Mouse (Mus musculus): ENCODE results near the gene Steap3. TPM values are rescaled to one million over a fixed set of nuclear protein-coding genes. Genes with fewer than 3 reads are reported as not detected.

Gene Steap3
- polyA plus RNA-seq, 1 experiment from 2014 or later: 3.6 TPM

DNA sequence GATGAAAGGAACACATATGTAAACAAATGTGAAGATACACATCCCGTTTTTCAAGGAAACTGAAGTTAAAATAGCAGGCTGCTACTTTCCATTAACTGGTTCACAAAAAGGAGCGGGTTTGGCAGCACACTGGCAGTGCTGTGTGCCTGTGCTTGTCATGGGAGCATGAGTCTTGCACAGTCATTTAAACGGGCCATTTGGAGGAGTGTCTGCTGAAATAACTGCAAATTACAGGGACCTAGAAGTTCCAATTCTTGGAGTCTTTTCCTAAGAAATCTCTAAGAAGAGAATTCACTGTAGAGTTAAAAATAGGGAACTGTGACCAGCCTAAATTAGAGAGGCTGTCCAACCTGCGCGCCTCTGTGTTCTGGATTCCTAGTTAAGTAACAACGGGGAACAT, 81.6 kb downstream of the Steap3 start:
- H3K4me1 ChIP-seq (replicated peaks): no peaks in the 10 kb centered on the region
- no peak overlapping the region for H3K4me3 ChIP-seq
- H3K27ac ChIP-seq: no peak overlapping the region
- DNase-seq (ENCODE audit: low spot score): no peak
- H3K36me3 ChIP-seq: no peaks in the 10 kb centered on the region
- no peaks in the 10 kb centered on the region for H3K9me3 ChIP-seq
- H3K27me3 ChIP-seq (ENCODE audit: insufficient read depth, poor library complexity, severe bottlenecking): no peaks in the 10 kb centered on the region
- 93% methylated on average over 6 of the region's 6 CpGs for WGBS

DNA sequence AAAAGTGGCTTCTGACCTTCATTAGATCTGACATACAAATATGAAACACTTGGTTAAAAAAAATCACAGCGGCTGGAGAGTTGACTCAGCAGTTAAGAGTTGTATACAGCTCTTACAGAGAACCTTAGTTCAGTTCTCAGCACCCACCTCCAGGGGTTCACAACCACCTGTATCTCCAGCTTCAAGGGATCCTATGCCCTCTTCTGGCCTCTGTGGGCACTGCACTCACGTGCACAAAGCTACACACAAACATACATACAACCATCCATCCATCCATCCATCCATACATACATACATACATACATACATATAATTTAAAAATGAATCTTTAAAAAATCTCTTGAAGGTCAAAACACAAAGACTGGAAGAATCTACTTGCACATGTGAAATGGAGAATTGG, 82.2 kb downstream of the Steap3 start:
- WGBS: 87% methylated on average over 2 of the region's 2 CpGs
- no peak for DNase-seq (ENCODE audit: low spot score)
- no peak overlapping the region for H3K27ac ChIP-seq
- no peaks in the 10 kb centered on the region for H3K36me3 ChIP-seq
- no peak overlapping the region for H3K4me3 ChIP-seq
- H3K4me1 ChIP-seq (replicated peaks): no peaks in the 10 kb centered on the region
- no peaks in the 10 kb centered on the region for H3K9me3 ChIP-seq
- no peaks in the 10 kb centered on the region for H3K27me3 ChIP-seq (ENCODE audit: insufficient read depth, poor library complexity, severe bottlenecking)

DNA sequence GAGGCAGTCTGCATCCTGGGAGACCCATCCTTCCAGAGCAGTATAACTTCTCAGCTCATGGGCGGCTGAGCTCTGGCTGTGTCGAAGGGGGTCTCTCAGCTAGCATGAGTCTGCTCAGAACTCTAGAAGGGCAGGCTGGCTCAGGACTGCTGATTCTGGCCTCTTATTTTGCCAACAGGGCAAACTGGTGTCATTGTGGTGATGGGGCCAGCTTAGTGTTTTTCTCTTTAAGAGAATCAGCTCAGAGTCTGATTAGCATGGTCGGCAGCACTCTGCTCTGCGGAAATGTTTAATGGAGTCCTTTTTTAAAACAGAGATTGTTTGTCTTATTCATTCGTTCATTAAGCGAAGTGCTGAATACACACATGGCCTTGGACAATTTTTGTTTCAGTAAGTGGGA, 83.3 kb downstream of the Steap3 start:
- no peak for DNase-seq (ENCODE audit: low spot score)
- H3K4me3 ChIP-seq: no peak overlapping the region
- WGBS: 91% methylated on average over 6 of the region's 6 CpGs
- H3K4me1 ChIP-seq (replicated peaks): no peaks in the 10 kb centered on the region
- H3K27me3 ChIP-seq (ENCODE audit: insufficient read depth, poor library complexity, severe bottlenecking): no peaks in the 10 kb centered on the region
- H3K36me3 ChIP-seq: no peaks in the 10 kb centered on the region
- H3K27ac ChIP-seq: no peak overlapping the region
- H3K9me3 ChIP-seq: no peaks in the 10 kb centered on the region

DNA sequence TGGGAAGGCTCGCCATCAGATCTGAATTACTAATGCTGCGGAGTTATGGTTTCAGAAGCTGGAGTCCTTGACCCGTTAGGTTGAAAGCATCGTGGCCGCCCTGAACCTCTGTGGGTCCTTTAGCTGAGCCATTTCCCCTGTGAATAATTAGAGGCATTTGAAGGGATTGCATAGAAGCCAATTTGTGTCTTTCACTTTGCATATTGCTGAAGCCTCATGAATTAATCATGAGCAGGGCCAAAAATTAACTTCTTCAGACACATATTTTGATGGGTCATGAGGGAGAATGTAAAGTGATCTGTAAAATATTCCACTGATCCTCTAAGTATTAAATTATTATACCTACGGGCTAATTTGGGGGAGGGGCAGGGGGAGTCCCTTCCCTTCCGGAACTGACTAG, 85.4 kb downstream of the Steap3 start:
- DNase-seq (ENCODE audit: low spot score): no peak
- Histone ChIP-seq H3K9me3 (no peaks in the 10 kb centered on the region), H3K4me1 (replicated peaks) (no peaks in the 10 kb centered on the region), H3K36me3 (no peaks in the 10 kb centered on the region), H3K27ac (no peak overlapping the region), H3K27me3 (ENCODE audit: insufficient read depth, poor library complexity, severe bottlenecking) (no peaks in the 10 kb centered on the region), H3K4me3 (no peak overlapping the region)
- 63% methylated on average over 7 of the region's 7 CpGs for WGBS

DNA sequence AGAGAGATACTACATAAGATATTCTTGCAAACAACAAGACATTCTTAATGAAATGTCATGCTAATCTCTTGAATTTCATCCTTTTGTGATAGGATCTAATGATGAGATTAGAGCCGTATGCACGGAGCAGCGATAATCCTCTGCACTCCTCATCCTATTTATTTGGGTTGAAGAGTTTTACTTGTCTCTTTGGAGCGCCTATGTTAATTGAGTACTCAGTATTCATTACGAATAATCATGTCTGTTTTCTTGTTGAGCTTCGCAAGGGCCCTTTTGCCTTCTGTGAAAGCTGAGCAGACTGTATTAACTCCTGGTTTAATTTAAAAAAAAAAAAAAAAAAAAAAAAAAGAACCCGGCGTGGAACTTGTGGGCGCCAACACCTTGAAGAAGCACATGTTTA, 85.8 kb downstream of the Steap3 start:
- H3K27ac ChIP-seq: no peak overlapping the region
- WGBS: 57% methylated on average over 9 of the region's 9 CpGs

DNA sequence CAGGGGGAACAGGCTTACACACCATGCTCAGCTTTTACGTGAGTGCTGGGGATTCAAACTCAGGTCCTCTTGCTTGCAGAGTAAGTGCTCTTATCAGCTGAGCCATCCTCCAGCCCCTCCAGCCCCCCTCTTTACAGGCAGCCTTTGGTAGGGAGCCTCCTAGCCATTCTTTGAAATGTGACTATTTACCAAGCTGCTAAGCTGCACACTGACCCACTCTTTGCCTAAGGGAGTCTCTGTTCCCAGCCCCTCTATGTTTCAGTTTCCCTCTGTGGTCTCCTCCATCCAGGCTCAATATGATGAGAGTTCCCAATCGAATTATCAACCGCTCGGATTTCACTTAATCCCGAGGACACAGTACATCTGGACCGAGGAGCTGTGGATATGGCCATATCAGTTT, 86.3 kb downstream of the Steap3 start:
- Histone ChIP-seq H3K36me3 (no peaks in the 10 kb centered on the region), H3K4me1 (replicated peaks) (no peaks in the 10 kb centered on the region), H3K4me3 (no peak overlapping the region), H3K9me3 (no peaks in the 10 kb centered on the region), H3K27me3 (ENCODE audit: insufficient read depth, poor library complexity, severe bottlenecking) (no peaks in the 10 kb centered on the region), H3K27ac (no peak overlapping the region)
- no peak for DNase-seq (ENCODE audit: low spot score)
- WGBS: 64% methylated on average over 6 of the region's 6 CpGs

More for the DNA sequence above, 85.8 kb downstream of the Steap3 start:
- H3K27me3 ChIP-seq (ENCODE audit: insufficient read depth, poor library complexity, severe bottlenecking): no peaks in the 10 kb centered on the region
- no peaks in the 10 kb centered on the region for H3K9me3 ChIP-seq
- no peak overlapping the region for H3K4me3 ChIP-seq
- no peak for DNase-seq (ENCODE audit: low spot score)
- no peaks in the 10 kb centered on the region for H3K36me3 ChIP-seq
- H3K4me1 ChIP-seq (replicated peaks): no peaks in the 10 kb centered on the region

DNA sequence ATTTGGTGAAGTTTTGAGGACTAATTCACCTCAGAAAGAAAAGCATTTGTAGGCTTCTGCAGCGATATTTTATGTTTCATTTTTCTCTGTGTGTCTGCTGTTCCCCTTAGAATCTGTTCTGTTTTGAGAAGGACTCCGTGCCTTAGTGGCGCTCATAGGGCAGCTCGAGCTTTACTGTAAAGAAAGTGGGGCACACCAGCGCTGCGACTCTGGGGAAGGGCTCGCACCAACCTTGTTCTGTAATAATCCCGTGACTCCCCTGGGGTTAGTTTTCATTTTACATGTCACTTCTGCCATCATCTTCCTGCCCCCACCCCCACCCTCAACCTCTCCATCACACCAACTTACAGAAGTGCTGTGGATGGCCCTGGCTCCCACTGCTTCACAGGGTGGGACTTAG, 95.4 kb downstream of the Steap3 start:
- Histone ChIP-seq H3K9me3 (no peaks in the 10 kb centered on the region), H3K27ac (no peak overlapping the region), H3K27me3 (ENCODE audit: insufficient read depth, poor library complexity, severe bottlenecking) (no peaks in the 10 kb centered on the region), H3K36me3 (no peaks in the 10 kb centered on the region), H3K4me3 (no peak overlapping the region), H3K4me1 (replicated peaks) (peaks cover 9% of the 10 kb centered on the region)
- WGBS: 93% methylated on average over 8 of the region's 8 CpGs
- no peak for DNase-seq (ENCODE audit: low spot score)

DNA sequence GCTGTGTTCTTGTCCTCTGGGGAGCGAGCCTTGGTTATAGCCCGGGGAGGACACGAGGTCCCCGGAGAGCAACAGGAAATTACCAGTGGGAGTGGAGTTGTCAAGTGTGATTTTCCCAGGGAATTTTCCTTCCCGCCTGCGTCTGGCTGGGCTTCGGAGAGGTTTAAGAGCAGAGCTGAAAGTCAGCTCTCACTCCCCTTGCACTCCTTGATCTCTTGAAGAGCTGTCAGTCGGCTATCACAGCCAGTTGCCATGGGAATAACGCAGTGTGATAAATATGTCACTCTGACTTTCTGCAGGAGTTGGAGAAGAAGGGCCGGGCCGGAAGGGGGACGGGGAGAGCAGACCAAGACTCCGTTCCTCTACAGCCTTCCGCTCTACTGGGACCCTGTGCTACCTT, 96.2 kb downstream of the Steap3 start:
- H3K4me1 ChIP-seq (replicated peaks): peaks cover 14% of the 10 kb centered on the region
- H3K36me3 ChIP-seq: no peaks in the 10 kb centered on the region
- H3K9me3 ChIP-seq: no peaks in the 10 kb centered on the region
- H3K27ac ChIP-seq: no peak overlapping the region
- no peak overlapping the region for H3K4me3 ChIP-seq
- DNase-seq (ENCODE audit: low spot score): no peak
- H3K27me3 ChIP-seq (ENCODE audit: insufficient read depth, poor library complexity, severe bottlenecking): no peaks in the 10 kb centered on the region
- WGBS: 53% methylated on average over 14 of the region's 14 CpGs

DNA sequence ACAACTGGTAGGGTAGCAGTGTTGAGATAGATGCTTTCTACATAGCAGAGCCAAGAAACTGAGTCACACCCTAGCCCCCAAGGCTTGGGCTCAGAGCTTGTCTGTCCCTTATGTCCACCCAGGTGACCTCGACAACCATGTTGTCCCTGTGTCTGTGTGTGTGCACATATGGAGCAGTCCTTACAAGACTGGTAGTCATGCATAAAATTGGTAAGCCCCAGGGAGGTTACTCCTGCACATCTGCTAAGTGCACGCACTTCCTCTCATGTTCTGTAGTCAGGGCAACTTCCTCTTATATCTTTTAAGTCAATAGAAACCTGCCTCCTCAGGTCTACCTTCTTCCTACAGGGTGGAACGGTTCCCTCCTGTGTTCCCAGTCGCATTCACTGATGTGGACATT, 97.5 kb downstream of the Steap3 start:
- 85% methylated on average over 4 of the region's 4 CpGs for WGBS
- Histone ChIP-seq H3K27ac (no peak overlapping the region), H3K4me1 (replicated peaks) (peaks cover 14% of the 10 kb centered on the region), H3K9me3 (no peaks in the 10 kb centered on the region), H3K36me3 (no peaks in the 10 kb centered on the region), H3K27me3 (ENCODE audit: insufficient read depth, poor library complexity, severe bottlenecking) (no peaks in the 10 kb centered on the region), H3K4me3 (no peak overlapping the region)
- DNase-seq (ENCODE audit: low spot score): no peak

DNA sequence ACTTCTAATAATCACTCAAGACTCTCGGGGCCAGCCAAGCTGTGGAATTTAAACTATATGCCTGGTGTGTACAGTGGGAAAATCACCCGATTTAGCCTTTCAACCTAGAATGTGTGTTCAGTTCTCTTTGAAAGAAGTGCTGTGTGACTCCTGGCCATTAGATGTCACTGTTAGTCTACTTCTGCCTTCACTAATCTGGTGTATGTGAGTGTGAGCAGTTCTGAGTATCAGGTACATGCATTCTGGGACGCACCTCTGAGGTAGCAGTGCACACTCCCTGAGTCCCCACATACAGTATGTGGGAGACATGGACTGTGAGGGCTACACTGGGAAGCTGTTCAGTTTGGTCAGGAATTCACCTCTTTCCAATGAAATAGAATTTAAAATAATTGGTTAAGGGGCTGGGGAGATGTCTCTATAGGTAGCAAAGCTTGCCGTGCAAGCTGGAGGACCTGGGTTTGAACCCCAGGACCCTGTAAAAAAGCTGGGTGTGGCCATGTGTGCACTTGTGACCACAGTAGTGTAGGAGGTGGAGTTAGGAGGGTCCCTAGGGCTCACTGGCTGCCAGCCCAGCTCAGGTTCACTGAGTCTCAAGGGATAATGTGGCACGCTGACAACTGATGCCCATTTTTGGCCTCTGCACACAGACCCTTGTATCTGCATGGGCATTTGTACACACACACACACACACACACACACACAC, 100.5 kb downstream of the Steap3 start:
- H3K9me3 ChIP-seq: no peaks in the 10 kb centered on the region
- H3K27ac ChIP-seq: no peak overlapping the region
- no peak overlapping the region for H3K4me3 ChIP-seq
- 70% methylated on average over 5 of the region's 5 CpGs for WGBS
- no peaks in the 10 kb centered on the region for H3K27me3 ChIP-seq (ENCODE audit: insufficient read depth, poor library complexity, severe bottlenecking)
- no peak for DNase-seq (ENCODE audit: low spot score)
- H3K4me1 ChIP-seq (replicated peaks): peaks cover 14% of the 10 kb centered on the region
- H3K36me3 ChIP-seq: no peaks in the 10 kb centered on the region

DNA sequence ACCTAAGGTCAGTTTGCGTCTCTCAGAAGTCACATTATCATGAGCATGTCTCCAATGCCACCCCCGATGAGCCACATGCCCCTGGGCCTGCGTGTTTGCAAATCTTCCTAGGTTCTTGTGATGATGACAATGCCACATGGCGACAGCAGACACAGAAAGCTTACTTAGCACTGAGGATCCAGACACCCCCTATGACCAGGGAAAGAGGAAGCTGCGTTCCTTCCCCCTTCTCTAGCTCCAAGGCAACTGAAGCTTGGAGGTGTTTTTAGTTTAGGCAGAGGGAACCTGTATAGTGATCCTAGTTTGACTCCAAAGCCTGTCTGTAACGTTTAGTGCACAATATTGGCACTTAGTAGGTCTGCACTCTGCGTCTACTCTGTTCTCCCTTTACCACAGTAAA, 102.2 kb downstream of the Steap3 start:
- 0 out of 2 replicates have a peak, but pooled peaks cover 5% of the 10 kb centered on the region for H3K4me1 ChIP-seq (replicated peaks)
- H3K9me3 ChIP-seq: no peaks in the 10 kb centered on the region
- no peak overlapping the region for H3K27ac ChIP-seq
- DNase-seq (ENCODE audit: low spot score): no peak
- H3K27me3 ChIP-seq (ENCODE audit: insufficient read depth, poor library complexity, severe bottlenecking): no peaks in the 10 kb centered on the region
- no peak overlapping the region for H3K4me3 ChIP-seq
- no peaks in the 10 kb centered on the region for H3K36me3 ChIP-seq
- WGBS: 84% methylated on average over 7 of the region's 7 CpGs

DNA sequence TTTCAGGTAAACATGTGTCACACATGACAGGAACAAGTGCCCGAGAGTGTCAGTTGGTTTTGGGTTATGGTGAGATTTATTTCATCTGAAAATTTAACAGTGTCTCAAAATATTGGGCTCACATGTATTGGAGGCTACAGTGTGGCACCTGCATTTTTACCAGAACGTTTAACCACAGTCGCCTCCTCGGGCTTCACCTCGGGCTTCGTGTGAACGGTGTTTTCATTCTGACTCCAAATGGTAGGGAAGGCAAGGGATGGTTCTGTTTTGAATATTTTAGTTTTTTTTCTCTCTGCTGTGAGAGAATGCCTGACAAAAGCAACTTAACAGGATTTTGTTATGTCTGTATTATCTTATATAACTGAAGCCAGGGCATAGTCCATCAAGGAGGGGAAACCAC, 103.8 kb downstream of the Steap3 start:
- Histone ChIP-seq H3K4me3 (no peak overlapping the region), H3K27ac (no peak overlapping the region), H3K27me3 (ENCODE audit: insufficient read depth, poor library complexity, severe bottlenecking) (no peaks in the 10 kb centered on the region), H3K4me1 (replicated peaks) (0 out of 2 replicates have a peak, but pooled peaks cover 5% of the 10 kb centered on the region), H3K36me3 (no peaks in the 10 kb centered on the region), H3K9me3 (no peaks in the 10 kb centered on the region)
- no peak for DNase-seq (ENCODE audit: low spot score)
- WGBS: 91% methylated on average over 7 of the region's 7 CpGs

DNA sequence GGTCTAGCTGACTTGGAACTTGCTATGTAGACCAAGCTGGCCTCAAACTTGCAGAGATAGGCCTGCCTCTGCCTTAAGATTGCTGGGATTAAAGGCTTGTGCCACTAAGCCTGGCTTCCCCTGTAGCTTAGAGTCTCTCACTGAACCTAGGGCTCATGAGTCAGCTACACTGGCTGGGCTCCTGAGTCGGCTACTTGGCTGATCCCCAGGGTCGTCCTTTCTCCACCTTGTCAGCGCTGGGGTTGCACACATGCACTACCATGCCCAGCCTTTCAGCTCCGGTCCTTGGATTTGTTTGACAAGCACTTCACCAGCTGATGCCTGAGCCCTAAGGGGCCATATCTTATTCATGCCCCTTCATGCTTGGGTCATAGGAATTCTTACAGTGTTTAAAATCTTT, 104.5 kb downstream of the Steap3 start:
- H3K9me3 ChIP-seq: no peaks in the 10 kb centered on the region
- no peak for DNase-seq (ENCODE audit: low spot score)
- 0 out of 2 replicates have a peak, but pooled peaks cover 5% of the 10 kb centered on the region for H3K4me1 ChIP-seq (replicated peaks)
- H3K36me3 ChIP-seq: no peaks in the 10 kb centered on the region
- no peak overlapping the region for H3K4me3 ChIP-seq
- no peaks in the 10 kb centered on the region for H3K27me3 ChIP-seq (ENCODE audit: insufficient read depth, poor library complexity, severe bottlenecking)
- H3K27ac ChIP-seq: no peak overlapping the region
- WGBS: 81% methylated on average over 4 of the region's 4 CpGs

DNA sequence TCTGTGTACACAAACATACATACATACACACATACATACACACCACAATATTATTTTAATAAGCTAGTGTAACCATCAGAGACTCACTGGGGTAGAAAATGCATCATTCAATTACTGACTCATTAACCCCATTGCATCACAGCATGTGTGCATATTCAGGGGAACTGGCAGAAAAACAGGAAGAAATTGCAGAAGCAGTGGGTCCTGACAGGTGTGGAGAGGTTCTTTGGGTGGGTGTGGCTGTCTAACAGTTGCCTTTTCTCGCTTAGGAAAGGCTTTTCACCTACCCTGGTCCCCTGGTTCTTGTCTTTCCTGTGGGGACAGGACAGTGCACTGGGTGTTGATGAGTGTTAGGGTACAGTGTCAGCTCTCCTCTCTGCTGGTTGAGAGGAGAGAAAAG, 109.9 kb downstream of the Steap3 start:
- Histone ChIP-seq H3K27me3 (ENCODE audit: insufficient read depth, poor library complexity, severe bottlenecking) (no peaks in the 10 kb centered on the region), H3K9me3 (no peaks in the 10 kb centered on the region), H3K27ac (no peak overlapping the region), H3K4me1 (replicated peaks) (0 out of 2 replicates have a peak, but pooled peaks cover 4% of the 10 kb centered on the region), H3K36me3 (no peaks in the 10 kb centered on the region), H3K4me3 (no peak overlapping the region)
- no peak for DNase-seq (ENCODE audit: low spot score)
- 72% methylated on average over 1 of the region's 1 CpGs for WGBS

Data from hindbrain, embryonic 10.5 days (tissue).